Mouse (Mus musculus) megakaryocyte, adult 5-6 weeks (primary cell): ENCODE results near the gene Cyb5r3. TPM values are rescaled to one million over a fixed set of nuclear protein-coding genes. Genes with fewer than 3 reads are reported as not detected.

ENCODE experiments used
- ATAC-seq: 2 replicates; pipeline ENCODE4 v1.8.0; 2016; ENCODE audit warnings: mild to moderate bottlenecking, inconsistent platforms; ENCODE audit not compliant: poor library complexity, severe bottlenecking
- total RNA-seq, 2 experiments: library from RNA; stranded (forward) in 1 of 2; stranded (reverse) in 1 of 2; fragments of 153-499, 151-499 nt in 1 of 2; fragments of 221-1000, 200-1000 nt in 1 of 2; gene quantifications; 2 replicates each; pipeline versions ENCODE4 v1.2.3 to v1.2.4; 2015 to 2017

Cyb5r3 gene
- total RNA-seq, 2 experiments from 2014 or later: 21.0 to 42.8 TPM

- ATAC-seq: no peak
Measured at GRCm38 (mm10) chr15:83107814-83108213, 64.6 kb downstream of the Cyb5r3 start.

- no peak for ATAC-seq
Measured at GRCm38 (mm10) chr15:83106426-83106825, 66.0 kb downstream of the Cyb5r3 start.

Other genes starting within 250 kb of the Cyb5r3 start
- gene Tcf20, start 184.7 kb downstream of the Cyb5r3 start, total RNA-seq (2015): 40.7 and 46.5 TPM in 2 replicates
- 75.9 and 85.2 TPM in 2 replicates for gene Tcf20, start 184.7 kb downstream of the Cyb5r3 start, total RNA-seq (2017)
- 159 TPM in 2 replicates for gene Nfam1, start 139.3 kb downstream of the Cyb5r3 start, total RNA-seq (2015)
- 189 and 212 TPM in 2 replicates for gene Nfam1, start 139.3 kb downstream of the Cyb5r3 start, total RNA-seq (2017)
- 36.6 and 46.4 TPM in 2 replicates for gene Serhl, start 83.1 kb downstream of the Cyb5r3 start, total RNA-seq (2015)
- 27.0 and 34.6 TPM in 2 replicates for gene Serhl, start 83.1 kb downstream of the Cyb5r3 start, total RNA-seq (2017)
- 17.5 and 21.2 TPM in 2 replicates for gene Rrp7a, start 49.8 kb downstream of the Cyb5r3 start, total RNA-seq (2015)
- gene Rrp7a, start 49.8 kb downstream of the Cyb5r3 start, total RNA-seq (2017): 50.8 and 57.9 TPM in 2 replicates
- gene Poldip3, start 23.2 kb downstream of the Cyb5r3 start, total RNA-seq (2015): 41.5 and 45.2 TPM in 2 replicates
- 96.6 and 118 TPM in 2 replicates for gene Poldip3, start 23.2 kb downstream of the Cyb5r3 start, total RNA-seq (2017)
- gene A4galt, start 79.2 kb upstream of the Cyb5r3 start, total RNA-seq (2015): not detected in 2 replicates
- not detected in 2 replicates for gene A4galt, start 79.2 kb upstream of the Cyb5r3 start, total RNA-seq (2017)
- gene Arfgap3, start 177.7 kb upstream of the Cyb5r3 start, total RNA-seq (2015): 15.6 and 26.2 TPM in 2 replicates
- 20.9 and 21.6 TPM in 2 replicates for gene Arfgap3, start 177.7 kb upstream of the Cyb5r3 start, total RNA-seq (2017)